Mouse (Mus musculus): Measurements from ENCODE around the gene Tpr. TPM values are rescaled to one million over a fixed set of nuclear protein-coding genes. Genes with fewer than 3 reads are reported as not detected.

Tpr gene
- total and polyA plus RNA-seq, 2 experiments, result 22.7 to 65.8 TPM

DNA sequence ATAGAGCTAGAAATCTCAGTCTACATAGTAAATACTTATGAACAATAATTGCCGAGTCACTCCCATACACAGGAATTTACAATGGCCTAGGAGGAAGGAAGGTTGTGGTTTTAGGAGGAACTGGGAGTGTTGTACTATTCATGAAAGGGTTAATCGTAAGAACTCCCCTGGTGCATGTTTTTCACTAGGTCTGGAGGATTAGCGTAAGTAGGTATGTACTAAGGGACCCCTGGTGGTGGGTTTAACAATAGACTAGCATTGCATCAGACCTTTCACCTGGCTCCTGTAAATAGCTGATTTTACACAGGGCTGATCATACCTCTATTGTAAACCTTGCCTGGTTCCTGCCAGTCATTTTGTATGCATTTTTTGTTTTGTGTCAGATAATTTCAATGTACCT, 33.6 kb downstream of the Tpr start:
- Histone ChIP-seq H3K4me1 (ENCODE audit: control insufficient read depth, insufficient read depth, low read length) (no peaks in the 10 kb centered on the region), H3K4me3 (ENCODE audit: insufficient read depth, low read depth, low read length) (no peak overlapping the region), H3K27ac (replicated peaks; ENCODE audit: insufficient read depth, low read depth, low read length) (no peak overlapping the region), H3K9ac (ENCODE audit: low read depth, low read length) (no peak overlapping the region), H3K36me3 (ENCODE audit: control insufficient read depth, insufficient read depth, low read length) (peaks cover 77% of the 10 kb centered on the region), H3K79me2 (ENCODE audit: control insufficient read depth, insufficient read depth, low read length) (no peaks in the 10 kb centered on the region), H3K27me3 (ENCODE audit: control insufficient read depth, insufficient read depth, low read length) (no peaks in the 10 kb centered on the region)
- WGBS, result 88% methylated on average over 3 of the region's 3 CpGs
- DNase-seq (ENCODE audit: extremely low read depth, low read depth, low spot score), result no peak
- no peak for TF ChIP-seq CTCF (IDR thresholded peaks at IDR 0.05; ENCODE audit: low read depth, low read length)
- no peak for TF ChIP-seq POLR2A (IDR thresholded peaks at IDR 0.05; ENCODE audit: extremely low read depth, insufficient read depth, low read length)

DNA sequence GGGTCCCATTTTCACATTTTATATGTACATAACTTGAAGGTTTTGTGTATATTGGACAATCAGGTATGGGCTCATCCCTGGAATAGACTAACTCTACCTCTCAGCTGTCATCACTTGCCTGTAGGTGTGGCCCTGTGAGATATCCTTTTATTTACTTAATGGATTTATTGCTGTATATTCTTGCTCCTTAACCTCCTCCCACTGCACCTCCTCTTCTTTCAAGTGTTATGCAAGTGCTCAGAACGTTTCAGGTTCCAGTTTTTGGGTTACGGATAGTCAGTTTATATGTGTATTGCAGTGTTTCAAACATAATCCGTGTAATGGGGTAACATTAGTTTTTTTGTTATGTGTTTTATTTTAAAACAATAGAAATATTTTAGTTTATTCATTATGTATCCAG, 46.0 kb downstream of the Tpr start:
- Histone ChIP-seq H3K4me3 (ENCODE audit: insufficient read depth, low read depth, low read length) (no peak overlapping the region), H3K27me3 (ENCODE audit: control insufficient read depth, insufficient read depth, low read length) (no peaks in the 10 kb centered on the region), H3K27ac (replicated peaks; ENCODE audit: insufficient read depth, low read depth, low read length) (no peak overlapping the region), H3K36me3 (ENCODE audit: control insufficient read depth, insufficient read depth, low read length) (peaks cover 66% of the 10 kb centered on the region), H3K79me2 (ENCODE audit: control insufficient read depth, insufficient read depth, low read length) (no peaks in the 10 kb centered on the region), H3K4me1 (ENCODE audit: control insufficient read depth, insufficient read depth, low read length) (no peaks in the 10 kb centered on the region), H3K9ac (ENCODE audit: low read depth, low read length) (no peak overlapping the region)
- DNase-seq (ENCODE audit: extremely low read depth, low read depth, low spot score), result no peak
- no peak for TF ChIP-seq CTCF (IDR thresholded peaks at IDR 0.05; ENCODE audit: low read depth, low read length)
- no peak for TF ChIP-seq POLR2A (IDR thresholded peaks at IDR 0.05; ENCODE audit: extremely low read depth, insufficient read depth, low read length)
- 79% methylated on average over 3 of the region's 3 CpGs for WGBS

- no peaks in the 10 kb centered on the region for H3K27me3 ChIP-seq (ENCODE audit: control insufficient read depth, insufficient read depth, low read length)
- no peak for DNase-seq (ENCODE audit: extremely low read depth, low read depth, low spot score)
- WGBS, result 80% methylated on average over 4 of the region's 4 CpGs
- no peaks in the 10 kb centered on the region for H3K4me1 ChIP-seq (ENCODE audit: control insufficient read depth, insufficient read depth, low read length)
- no peak overlapping the region for H3K9ac ChIP-seq (ENCODE audit: low read depth, low read length)
- TF ChIP-seq POLR2A (IDR thresholded peaks at IDR 0.05; ENCODE audit: extremely low read depth, insufficient read depth, low read length) (no peak), CTCF (IDR thresholded peaks at IDR 0.05; ENCODE audit: low read depth, low read length) (no peak)
- no peak overlapping the region for H3K4me3 ChIP-seq (ENCODE audit: insufficient read depth, low read depth, low read length)
- H3K79me2 ChIP-seq (ENCODE audit: control insufficient read depth, insufficient read depth, low read length), result no peaks in the 10 kb centered on the region
- peaks cover 66% of the 10 kb centered on the region for H3K36me3 ChIP-seq (ENCODE audit: control insufficient read depth, insufficient read depth, low read length)
- no peak overlapping the region for H3K27ac ChIP-seq (replicated peaks; ENCODE audit: insufficient read depth, low read depth, low read length)
These were observed 49.1 kb downstream of the Tpr start for GRCm38 (mm10) chr1:150441731-150442130.

DNA sequence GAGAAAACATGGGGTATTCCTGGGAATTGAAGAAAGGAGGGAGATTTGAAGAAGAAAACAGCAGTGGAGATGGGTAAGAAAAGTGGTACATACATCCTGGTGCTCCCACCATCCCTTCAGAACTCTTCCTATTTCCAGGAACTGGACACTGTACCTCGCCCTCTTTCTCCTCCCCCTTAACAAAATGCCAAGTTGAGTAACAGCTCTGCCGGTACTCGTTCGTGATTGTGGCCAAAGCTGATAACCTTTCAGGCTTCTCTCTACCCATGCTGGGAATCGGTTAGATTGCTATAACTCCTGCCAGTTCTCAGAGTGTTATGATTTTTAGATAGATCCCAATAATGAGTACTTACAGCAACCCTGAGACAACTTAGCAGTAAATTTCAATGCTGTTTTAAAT, 66.3 kb downstream of the Tpr start:
- no peaks in the 10 kb centered on the region for H3K79me2 ChIP-seq (ENCODE audit: control insufficient read depth, insufficient read depth, low read length)
- H3K4me1 ChIP-seq (ENCODE audit: control insufficient read depth, insufficient read depth, low read length), result peaks cover 9% of the 10 kb centered on the region
- H3K27ac ChIP-seq (replicated peaks; ENCODE audit: insufficient read depth, low read depth, low read length), result peak overlapping the region; percentile 70; the same call in 1 of the 2 replicates
- H3K4me3 ChIP-seq (ENCODE audit: insufficient read depth, low read depth, low read length), result no peak overlapping the region
- H3K9ac ChIP-seq (ENCODE audit: low read depth, low read length), result no peak overlapping the region
- WGBS, result 4% methylated on average over 5 of the region's 5 CpGs
- DNase-seq (ENCODE audit: extremely low read depth, low read depth, low spot score), result peak; percentile 85
- peaks cover 1% of the 10 kb centered on the region; the same call in 1 of the 2 replicates for H3K36me3 ChIP-seq (ENCODE audit: control insufficient read depth, insufficient read depth, low read length)
- TF ChIP-seq POLR2A (IDR thresholded peaks at IDR 0.05; ENCODE audit: extremely low read depth, insufficient read depth, low read length) (no peak), CTCF (IDR thresholded peaks at IDR 0.05; ENCODE audit: low read depth, low read length) (no peak)
- no peaks in the 10 kb centered on the region for H3K27me3 ChIP-seq (ENCODE audit: control insufficient read depth, insufficient read depth, low read length)

DNA sequence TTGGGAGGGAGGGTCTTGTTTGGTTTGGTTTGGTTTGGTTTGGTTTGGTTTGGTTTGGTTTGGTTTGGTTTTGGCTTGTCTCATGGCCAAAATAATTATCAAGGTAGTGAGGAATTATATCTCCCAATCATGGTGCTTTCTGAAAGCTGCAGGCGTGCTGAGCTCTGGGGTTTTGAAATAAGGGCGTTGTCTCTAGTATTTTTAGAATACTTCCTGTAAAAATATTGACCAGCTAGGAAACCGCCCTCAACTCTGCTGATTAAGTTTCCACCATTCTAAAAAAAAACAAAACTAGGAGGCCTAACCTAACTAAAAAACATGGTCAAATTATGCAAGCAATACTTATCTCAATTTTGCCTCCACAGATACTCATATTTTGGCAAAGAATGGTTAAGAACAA, 67.0 kb downstream of the Tpr start:
- peaks cover 1% of the 10 kb centered on the region; the same call in 1 of the 2 replicates for H3K36me3 ChIP-seq (ENCODE audit: control insufficient read depth, insufficient read depth, low read length)
- H3K79me2 ChIP-seq (ENCODE audit: control insufficient read depth, insufficient read depth, low read length), result no peaks in the 10 kb centered on the region
- peaks cover 9% of the 10 kb centered on the region for H3K4me1 ChIP-seq (ENCODE audit: control insufficient read depth, insufficient read depth, low read length)
- DNase-seq (ENCODE audit: extremely low read depth, low read depth, low spot score), result peak; percentile 62
- no peak overlapping the region for H3K4me3 ChIP-seq (ENCODE audit: insufficient read depth, low read depth, low read length)
- no peaks in the 10 kb centered on the region for H3K27me3 ChIP-seq (ENCODE audit: control insufficient read depth, insufficient read depth, low read length)
- H3K9ac ChIP-seq (ENCODE audit: low read depth, low read length), result no peak overlapping the region
- TF ChIP-seq POLR2A (IDR thresholded peaks at IDR 0.05; ENCODE audit: extremely low read depth, insufficient read depth, low read length) (no peak), CTCF (IDR thresholded peaks at IDR 0.05; ENCODE audit: low read depth, low read length) (no peak)
- peak overlapping the region; percentile 70 for H3K27ac ChIP-seq (replicated peaks; ENCODE audit: insufficient read depth, low read depth, low read length)
- whole genome bisulfite sequencing, result 6% methylated on average over 3 of the region's 3 CpGs

GRCm38 (mm10) chr1:150460595-150460994, 68.0 kb downstream of the Tpr start:
- Histone ChIP-seq H3K27ac (replicated peaks; ENCODE audit: insufficient read depth, low read depth, low read length) (no peak overlapping the region), H3K79me2 (ENCODE audit: control insufficient read depth, insufficient read depth, low read length) (no peaks in the 10 kb centered on the region), H3K36me3 (ENCODE audit: control insufficient read depth, insufficient read depth, low read length) (peaks cover 1% of the 10 kb centered on the region; the same call in 1 of the 2 replicates), H3K9ac (ENCODE audit: low read depth, low read length) (no peak overlapping the region), H3K4me3 (ENCODE audit: insufficient read depth, low read depth, low read length) (no peak overlapping the region), H3K27me3 (ENCODE audit: control insufficient read depth, insufficient read depth, low read length) (no peaks in the 10 kb centered on the region), H3K4me1 (ENCODE audit: control insufficient read depth, insufficient read depth, low read length) (peaks cover 14% of the 10 kb centered on the region)
- DNase-seq (ENCODE audit: extremely low read depth, low read depth, low spot score), result no peak
- 88% methylated on average over 7 of the region's 7 CpGs for WGBS
- no peak for TF ChIP-seq CTCF (IDR thresholded peaks at IDR 0.05; ENCODE audit: low read depth, low read length)
- no peak for TF ChIP-seq POLR2A (IDR thresholded peaks at IDR 0.05; ENCODE audit: extremely low read depth, insufficient read depth, low read length)

Measured in liver, adult 2 months (tissue).